Mouse (Mus musculus) lung, postnatal 36 days (tissue): Measurements from ENCODE around the gene Gm20721.
A peak's percentile ranks its signal among the peaks of the same experiment; 100 is the strongest.

Experiments used
- DNase-seq: peaks from one replicate; pipeline ENCODE4 v3.0.0; 2022; ENCODE audit warnings: mixed read lengths

Gene Gm20721

GRCm38 (mm10) chr2:174295900-174296465 is 50.5 kb downstream of the Gm20721 start:
- DNase-seq: no peak

DNA sequence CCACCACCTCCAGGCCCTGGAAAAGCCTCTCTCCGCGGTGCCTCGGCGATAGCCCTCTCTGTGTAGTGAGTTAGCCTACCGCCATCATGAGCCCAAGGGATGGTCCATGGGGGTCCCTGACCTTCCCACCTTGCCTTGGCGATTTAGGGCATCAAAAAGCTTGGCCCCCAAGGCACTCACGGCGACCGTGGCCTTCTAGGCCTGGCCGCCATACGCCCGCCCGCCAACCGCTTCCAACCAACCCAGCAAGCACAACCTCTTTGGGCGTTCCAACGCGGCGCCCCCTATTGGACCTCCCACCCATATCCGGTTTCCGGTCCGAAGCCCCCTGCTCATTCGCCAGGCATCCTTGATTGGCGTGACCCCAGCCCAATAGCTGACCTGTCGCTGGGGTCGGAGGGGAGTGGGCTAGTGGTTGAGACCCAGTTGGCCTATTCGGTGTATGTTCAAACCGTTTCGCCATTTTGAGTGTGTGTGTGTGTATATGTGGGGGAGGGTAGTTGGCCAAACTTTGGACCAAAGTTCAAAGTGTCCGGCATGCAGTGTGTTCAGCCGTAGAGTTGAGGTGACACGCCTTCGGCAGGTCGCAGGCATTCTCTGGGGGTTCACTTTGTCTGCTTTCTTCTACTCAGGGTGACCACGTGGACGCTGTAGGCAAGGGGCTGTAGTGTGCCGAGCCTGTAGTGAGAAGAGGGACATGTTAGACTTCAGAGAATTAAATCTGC is 51.2 kb downstream of the Gm20721 start:
- peak; percentile 18 for DNase-seq

- no peak for DNase-seq
Observed at GRCm38 (mm10) chr2:174294457-174294856, 52.1 kb downstream of the Gm20721 start.

DNA sequence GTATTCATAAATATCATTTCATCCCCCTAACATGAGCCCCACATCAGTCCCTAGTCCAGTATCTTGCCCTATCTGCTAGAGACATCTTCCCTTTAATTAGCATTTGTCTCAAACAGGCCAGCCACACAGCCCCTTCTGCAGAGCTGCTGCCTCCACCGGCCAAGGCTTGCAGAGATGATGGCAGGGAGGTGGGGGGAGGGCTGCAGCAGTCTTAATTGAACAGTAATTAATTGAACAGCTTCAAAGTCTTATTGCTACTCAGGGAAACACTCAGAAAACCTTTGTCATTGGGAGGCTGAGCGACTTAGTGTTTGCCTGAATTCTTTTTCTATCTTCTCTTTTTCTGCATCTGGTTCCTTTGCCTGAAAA is 54.9 kb downstream of the Gm20721 start:
- DNase-seq: no peak

GRCm38 (mm10) chr2:174291029-174291661 is 55.4 kb downstream of the Gm20721 start:
- DNase-seq: no peak

GRCm38 (mm10) chr2:174288673-174289430 is 57.7 kb downstream of the Gm20721 start:
- DNase-seq: no peak

DNA sequence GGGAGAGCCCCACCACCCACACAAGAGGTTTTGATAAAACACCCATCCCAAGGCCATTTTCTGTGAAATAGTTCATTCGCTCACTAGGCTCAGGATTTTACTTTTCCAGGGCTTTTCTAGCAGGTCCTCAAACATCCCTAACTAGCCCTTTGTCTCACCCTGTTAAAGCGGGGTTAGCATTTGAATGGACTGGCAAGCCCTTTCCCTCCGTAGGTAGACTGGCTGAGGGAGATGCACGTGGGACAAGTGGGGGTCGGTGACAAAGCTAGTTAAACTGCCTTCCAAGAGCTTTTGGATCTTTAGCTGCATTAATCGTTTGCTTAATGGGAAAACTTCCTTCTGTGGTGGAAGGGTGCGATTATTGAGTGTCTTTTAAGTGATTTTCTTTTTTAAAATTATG is 58.6 kb downstream of the Gm20721 start:
- DNase-seq: no peak

DNA sequence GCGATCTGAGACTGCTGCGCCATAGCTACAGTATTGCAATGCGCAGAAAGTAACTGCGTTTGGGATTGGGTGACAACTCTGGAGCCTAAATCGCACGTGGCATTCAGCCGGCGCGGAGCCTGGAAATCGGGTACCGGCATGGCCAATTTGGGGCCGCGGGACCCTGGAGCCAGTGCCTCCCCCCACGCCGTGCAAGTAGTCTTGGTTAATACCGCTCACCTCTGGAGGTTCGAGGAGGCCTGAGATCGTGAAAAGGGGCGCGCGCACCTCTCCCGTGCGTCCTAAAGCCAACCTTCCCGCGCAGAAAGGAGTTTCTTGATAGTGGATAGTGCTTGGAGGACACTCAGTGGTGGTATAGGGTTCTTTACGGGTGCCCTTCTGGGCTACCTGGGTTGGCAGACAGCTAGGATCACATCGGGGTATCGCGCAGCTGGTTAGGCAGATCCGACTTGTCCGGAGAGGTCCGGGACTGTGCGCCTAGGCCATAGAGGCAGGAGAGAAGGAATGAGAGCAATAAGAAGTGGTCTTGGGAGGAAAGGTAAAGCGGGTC is 60.5 kb downstream of the Gm20721 start:
- DNase-seq: no peak

DNA sequence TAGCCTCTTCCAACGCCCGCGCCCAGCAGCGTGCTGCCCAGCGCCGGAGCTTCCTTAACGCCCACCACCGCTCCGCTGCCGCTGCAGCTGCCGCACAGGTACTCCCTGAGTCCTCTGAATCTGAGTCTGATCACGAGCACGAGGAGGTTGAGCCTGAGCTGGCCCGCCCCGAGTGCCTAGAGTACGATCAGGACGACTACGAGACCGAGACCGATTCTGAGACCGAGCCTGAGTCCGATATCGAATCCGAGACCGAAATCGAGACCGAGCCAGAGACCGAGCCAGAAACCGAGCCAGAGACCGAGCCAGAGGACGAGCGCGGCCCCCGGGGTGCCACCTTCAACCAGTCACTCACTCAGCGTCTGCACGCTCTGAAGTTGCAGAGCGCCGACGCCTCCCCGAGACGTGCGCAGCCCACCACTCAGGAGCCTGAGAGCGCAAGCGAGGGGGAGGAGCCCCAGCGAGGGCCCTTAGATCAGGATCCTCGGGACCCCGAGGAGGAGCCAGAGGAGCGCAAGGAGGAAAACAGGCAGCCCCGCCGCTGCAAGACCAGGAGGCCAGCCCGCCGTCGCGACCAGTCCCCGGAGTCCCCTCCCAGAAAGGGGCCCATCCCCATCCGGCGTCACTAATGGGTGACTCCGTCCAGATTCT is 61.6 kb downstream of the Gm20721 start:
- DNase-seq: no peak

GRCm38 (mm10) chr2:174284011-174284410 is 62.5 kb downstream of the Gm20721 start, which contains the start of gene Gnas:
Gnas (plus strand) TSS chr2:174284320.
- DNase-seq: peak; percentile 23

DNA sequence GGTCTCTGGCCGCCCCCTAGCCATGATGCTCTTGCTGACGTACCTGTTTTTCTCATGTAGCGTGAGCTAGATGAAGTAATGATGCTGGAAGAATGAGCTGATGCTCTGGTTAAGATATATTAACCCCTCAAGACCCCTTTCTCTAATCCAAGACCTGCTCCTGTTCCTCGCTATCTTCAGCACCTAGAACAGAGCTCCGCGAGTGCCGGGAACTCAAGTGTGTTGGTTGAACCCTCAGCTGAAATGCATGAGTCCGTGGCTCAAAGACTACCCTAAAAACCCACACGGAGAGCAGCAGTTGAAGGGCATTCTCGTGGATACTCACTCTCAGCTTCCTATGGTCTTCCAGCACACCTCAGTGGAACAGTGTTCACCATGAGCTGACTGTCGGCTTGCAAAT is 63.2 kb downstream of the Gm20721 start:
- DNase-seq: no peak
